Mouse (Mus musculus): Measurements from ENCODE around the gene Musk.

Gene Musk

GRCm38 (mm10) chr4:58313344-58313743 lies 27.6 kb downstream of the Musk start:
- in situ Hi-C loops (cut with MboI, MseI): no loop called here

GRCm38 (mm10) chr4:58314942-58315508 lies 29.3 kb downstream of the Musk start:
- in situ Hi-C loops (cut with MboI, MseI): no loop called here

GRCm38 (mm10) chr4:58317536-58317935 lies 31.8 kb downstream of the Musk start:
- in situ Hi-C loops (cut with MboI, MseI): no loop called here

GRCm38 (mm10) chr4:58320293-58320692 lies 34.5 kb downstream of the Musk start:
- in situ Hi-C loops (cut with MboI, MseI): no loop called here

GRCm38 (mm10) chr4:58326746-58327145 lies 41.0 kb downstream of the Musk start:
- in situ Hi-C loops (cut with MboI, MseI): no loop called here

- in situ Hi-C loops (cut with MboI, MseI): no loop called here
These were observed 42.5 kb downstream of the Musk start for GRCm38 (mm10) chr4:58328231-58328630.

GRCm38 (mm10) chr4:58330016-58330415 lies 44.3 kb downstream of the Musk start:
- in situ Hi-C loops (cut with MboI, MseI): no loop called here

GRCm38 (mm10) chr4:58330864-58331638 lies 45.3 kb downstream of the Musk start:
- in situ Hi-C loops (cut with MboI, MseI): no loop called here

GRCm38 (mm10) chr4:58332394-58332793 lies 46.6 kb downstream of the Musk start:
- in situ Hi-C loops (cut with MboI, MseI): no loop called here

GRCm38 (mm10) chr4:58336227-58336626 lies 50.5 kb downstream of the Musk start:
- in situ Hi-C loops (cut with MboI, MseI): no loop called here

GRCm38 (mm10) chr4:58339226-58339625 lies 53.5 kb downstream of the Musk start:
- in situ Hi-C loops (cut with MboI, MseI): no loop called here

GRCm38 (mm10) chr4:58350206-58350605 lies 64.4 kb downstream of the Musk start:
- in situ Hi-C loops (cut with MboI, MseI): no loop called here

GRCm38 (mm10) chr4:58351165-58351564 lies 65.4 kb downstream of the Musk start:
- in situ Hi-C loops (cut with MboI, MseI): no loop called here

GRCm38 (mm10) chr4:58351590-58351989 lies 65.8 kb downstream of the Musk start:
- in situ Hi-C loops (cut with MboI, MseI): no loop called here

GRCm38 (mm10) chr4:58358996-58359395 lies 73.2 kb downstream of the Musk start:
- in situ Hi-C loops (cut with MboI, MseI): no loop called here

- in situ Hi-C loops (cut with MboI, MseI): no loop called here
These were observed 79.6 kb downstream of the Musk start for GRCm38 (mm10) chr4:58365321-58365720.

GRCm38 (mm10) chr4:58371106-58371505 lies 85.3 kb downstream of the Musk start:
- in situ Hi-C loops (cut with MboI, MseI): no loop called here

GRCm38 (mm10) chr4:58373599-58373998 lies 87.8 kb downstream of the Musk start:
- in situ Hi-C loops (cut with MboI, MseI): no loop called here

GRCm38 (mm10) chr4:58374141-58374870 lies 88.5 kb downstream of the Musk start:
- in situ Hi-C loops (cut with MboI, MseI): no loop called here

- in situ Hi-C loops (cut with MboI, MseI): no loop called here
These were observed 93.4 kb downstream of the Musk start for GRCm38 (mm10) chr4:58379186-58379585.

- in situ Hi-C loops (cut with MboI, MseI): no loop called here
These were observed 115.1 kb downstream of the Musk start for GRCm38 (mm10) chr4:58400861-58401341.

- in situ Hi-C loops (cut with MboI, MseI): no loop called here
These were observed 116.3 kb downstream of the Musk start for GRCm38 (mm10) chr4:58401973-58402501.
